9 mouse cellular contexts compared by ENCODE assay signal in genomic region chr9:111495561-111495960, GRCm38 (mm10). TPM values are rescaled to one million over a fixed set of nuclear protein-coding genes. Genes with fewer than 3 reads are reported as not detected.
DNase-seq lines count a peak whose midpoint lies in the region; ATAC-seq and TF ChIP-seq lines count a peak whose summit lies in the region.
"Had no signal": no experiment of that assay in that cellular context is flagged by ENCODE, and none has a peak within 500 bp of the region (broad histone marks: within the 10 kb centered on the region; RNA-seq: fewer than 3 reads in every experiment).

No protein-coding gene starts in this region.

- ATAC-seq in liver, embryonic 11.5 days (replicated peaks; ENCODE audit: low FRiP score), result 0 out of 2 replicates have a peak, but pooled peaks have one; percentile 20
- 0 out of 2 replicates have a peak, but pooled peaks have one; percentile 41 for ATAC-seq in neural tube, embryonic 12.5 days (ENCODE audit: low FRiP score, low read depth)

- peak; percentile 75 for TF ChIP-seq CTCF in gastrocnemius, adult 2 months (IDR thresholded peaks at IDR 0.05)
- TF ChIP-seq CTCF in testis, adult 2 months (IDR thresholded peaks at IDR 0.05; ENCODE audit: control insufficient read depth, insufficient read depth, insufficient replicate concordance, low read depth, low read length), result peak; percentile 89; the same call in 1 of the 2 replicates

- H3K36me3 ChIP-seq in liver, embryonic 11.5 days (ENCODE audit: control insufficient read depth, insufficient read depth, low read length), result no peaks in the 10 kb centered on the region
- no peaks in the 10 kb centered on the region for H3K36me3 ChIP-seq in neural tube, embryonic 12.5 days
- H3K36me3 ChIP-seq in testis, adult 2 months (ENCODE audit: control insufficient read depth, insufficient read depth, low read length), result no peaks in the 10 kb centered on the region

- no peaks in the 10 kb centered on the region for H3K9me3 ChIP-seq in liver, embryonic 11.5 days (ENCODE audit: control insufficient read depth, low read length)
- no peaks in the 10 kb centered on the region for H3K9me3 ChIP-seq in neural tube, embryonic 12.5 days

- no peak overlapping the region for H3K9ac ChIP-seq in liver, embryonic 11.5 days (ENCODE audit: low read depth, low read length)
- H3K9ac ChIP-seq in neural tube, embryonic 12.5 days, result no peak overlapping the region

- H3K4me3 ChIP-seq in gastrocnemius, adult 2 months, result no peak overlapping the region
- no peak overlapping the region for H3K4me3 ChIP-seq in liver, embryonic 11.5 days (ENCODE audit: low read depth, low read length)
- no peak overlapping the region for H3K4me3 ChIP-seq in neural tube, embryonic 12.5 days
- no peak overlapping the region for H3K4me3 ChIP-seq in testis, adult 2 months (ENCODE audit: control insufficient read depth, low read depth, low read length)

- TF ChIP-seq POLR2A in testis, adult 2 months (IDR thresholded peaks at IDR 0.05; ENCODE audit: control insufficient read depth, low read depth, low read length), result no peak

- under 1% methylated on average over 5 of the region's 5 CpGs for WGBS in liver, embryonic 11.5 days
- 0% methylated on average over 5 of the region's 5 CpGs for WGBS in neural tube, embryonic 12.5 days

- peak; percentile 74 to 83 for DNase-seq in left cerebral cortex, adult 18-20 months (ENCODE audit: low spot score in 2 of 2)
- DNase-seq in left cerebral cortex, adult 11 months (ENCODE audit: low spot score), result no peak
- DNase-seq in cerebellum, adult 9-11 months, result peak; percentile 35
- peak; percentile 67 for DNase-seq in gastrocnemius, adult 2 months
- peak; percentile 59 for DNase-seq in kidney, adult 9 months
- DNase-seq in liver, embryonic 11.5 days (ENCODE audit: low spot score), result peak; percentile 59

- intact Hi-C loops in gastrocnemius, adult 2 months (cut with DNase I), result no loop called here

- H3K4me1 ChIP-seq in liver, embryonic 11.5 days (replicated peaks; ENCODE audit: control insufficient read depth, insufficient read depth, low read length), result no peaks in the 10 kb centered on the region
- no peaks in the 10 kb centered on the region for H3K4me1 ChIP-seq in neural tube, embryonic 12.5 days
- 0 out of 2 replicates have a peak, but pooled peaks cover 2% of the 10 kb centered on the region for H3K4me1 ChIP-seq in testis, adult 2 months (ENCODE audit: control insufficient read depth, insufficient read depth, low read length)

- no peak overlapping the region for H3K27ac ChIP-seq in gastrocnemius, adult 2 months
- H3K27ac ChIP-seq in liver, embryonic 11.5 days (ENCODE audit: low read depth, low read length), result no peak overlapping the region
- no peak overlapping the region for H3K27ac ChIP-seq in neural tube, embryonic 12.5 days
- H3K27ac ChIP-seq in testis, adult 2 months (ENCODE audit: control insufficient read depth, insufficient read depth, low read depth, low read length), result no peak overlapping the region
- H3K27ac ChIP-seq: macrophage had no signal

- no peak overlapping the region for H3K4me2 ChIP-seq in liver, embryonic 11.5 days
- no peak overlapping the region for H3K4me2 ChIP-seq in neural tube, embryonic 12.5 days (replicated peaks)

- H3K27me3 ChIP-seq in liver, embryonic 11.5 days (replicated peaks; ENCODE audit: control insufficient read depth, insufficient read depth, low read length), result peaks cover 3% of the 10 kb centered on the region
- H3K27me3 ChIP-seq in neural tube, embryonic 12.5 days (replicated peaks), result no peaks in the 10 kb centered on the region
- H3K27me3 ChIP-seq in testis, adult 2 months (ENCODE audit: control insufficient read depth, insufficient read depth, low read length), result no peaks in the 10 kb centered on the region

RNA-seq across cellular contexts. Expression of gene Dclk3, which starts 56.7 kb away (rescaled TPM):
- total RNA-seq in left cerebral cortex, adult 18-20 months (2021), result 10 to 100 TPM; 44.6 to 53.7 TPM
- under 1 TPM; 0.41 to 0.50 TPM for total RNA-seq in gastrocnemius, adult 2 months (2021)
- polyA plus RNA-seq in liver, embryonic 11.5 days (2014; fragmentation: Nextera tagmentation; extraction: Ambion mirVana), result 0.07 and 0.19 TPM in 2 replicates
- polyA plus RNA-seq in neural tube, embryonic 12.5 days (2016; fragmentation: Nextera tagmentation; extraction: Ambion mirVana), result 6.7 and 7.6 TPM in 2 replicates
- polyA plus RNA-seq in testis, adult 2 months (2012; rRNA removed), result 0.09 and 0.25 TPM in 2 replicates
- polyA plus RNA-seq: macrophage had no signal
